Mouse (Mus musculus) lung, adult 2 months (tissue): ENCODE results near the gene Rgs1.

Source experiments
- CTCF ChIP-seq: fragments of 200-500 bp; IDR thresholded peaks from 2 replicates; pipeline ENCODE4 v1.5.1; 2011; ENCODE audit warnings: mild to moderate bottlenecking, low read length, control low read depth; ENCODE audit not compliant: insufficient read depth
- POLR2A ChIP-seq: fragments of 200-500 bp; IDR thresholded peaks from 2 replicates; pipeline ENCODE4 v1.6.1; 2011; ENCODE audit warnings: low read depth, mild to moderate bottlenecking, control low read depth, low read length, borderline replicate concordance; ENCODE audit errors: extremely low read depth

DNA sequence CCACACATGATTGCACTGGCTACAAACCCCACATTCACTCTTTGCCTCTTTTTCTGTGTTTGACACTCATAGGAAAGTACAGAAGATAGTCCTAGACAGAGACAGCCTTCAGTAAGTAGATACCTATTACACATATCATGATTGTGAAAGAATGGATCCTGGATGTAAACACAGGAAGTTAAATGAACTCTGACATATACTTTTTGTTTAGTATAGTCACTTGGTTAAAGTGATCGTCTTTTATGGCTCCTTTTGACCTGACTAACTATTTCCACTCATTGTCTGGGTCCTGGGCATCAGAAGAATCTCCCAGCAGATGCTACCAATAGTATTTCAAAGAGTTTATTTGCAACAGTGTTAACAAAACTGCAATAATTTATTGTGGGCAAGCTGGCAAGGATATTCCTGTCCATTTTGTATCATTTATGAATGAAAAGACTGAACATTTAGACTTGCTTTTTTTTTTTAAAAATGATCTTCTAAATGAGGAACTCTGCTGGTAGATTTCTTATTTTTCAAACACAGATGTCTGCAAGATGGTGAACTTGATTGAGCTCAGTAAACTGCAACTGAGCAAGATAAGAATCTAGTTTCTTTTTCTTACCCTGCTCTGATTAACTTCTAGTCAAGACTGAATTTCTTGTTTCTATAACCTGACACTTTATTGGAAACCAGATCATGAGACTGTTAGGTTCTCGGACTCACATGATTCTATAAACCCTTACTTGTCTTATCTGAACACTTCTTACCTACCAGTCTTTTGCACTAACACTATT lies 7.7 kb upstream of the Rgs1 start:
- TF ChIP-seq POLR2A: no peak
- TF ChIP-seq CTCF: no peak
